Mouse (Mus musculus) forebrain, embryonic 16.5 days (tissue): ENCODE results near the gene Rps6kl1. TPM values are rescaled to one million over a fixed set of nuclear protein-coding genes. Genes with fewer than 3 reads are reported as not detected.

ENCODE experiments used
- ATAC-seq: fragments of 200-750 bp; cut with Nextera tagmentation; 2 replicates; pipeline ENCODE4 v1.8.0; 2017; ENCODE audit warnings: mild to moderate bottlenecking, moderate library complexity
- H3K27ac ChIP-seq: fragments of 300-500 bp; sonication (generic); 2 replicates; pipeline ENCODE4 v1.5.1; 2014; ENCODE audit warnings: low read length, control low read depth
- H3K27me3 ChIP-seq: fragments of 300-500 bp; sonication (generic); replicated peaks from 2 replicates; pipeline ENCODE4 v1.6.1; 2014; ENCODE audit warnings: low read length; ENCODE audit not compliant: control insufficient read depth, insufficient read depth
- H3K36me3 ChIP-seq: fragments of 300-500 bp; sonication (generic); 2 replicates; pipeline ENCODE4 v1.6.1; 2014; ENCODE audit not compliant: control insufficient read depth, insufficient read depth
- H3K4me1 ChIP-seq: fragments of 300-500 bp; sonication (generic); replicated peaks from 2 replicates; pipeline ENCODE4 v1.6.1; 2014; ENCODE audit warnings: low read length; ENCODE audit not compliant: control insufficient read depth, insufficient read depth
- H3K4me2 ChIP-seq: fragments of 300-500 bp; sonication (generic); 2 replicates; pipeline ENCODE4 v1.6.1; 2014; ENCODE audit warnings: mild to moderate bottlenecking, low read length, control low read depth
- H3K4me3 ChIP-seq: fragments of 300-500 bp; sonication (generic); replicated peaks from 2 replicates; pipeline ENCODE4 v1.5.1; 2014; ENCODE audit warnings: mild to moderate bottlenecking, low read length, control low read depth
- H3K9ac ChIP-seq: fragments of 300-500 bp; sonication (generic); replicated peaks from 2 replicates; pipeline ENCODE4 v1.6.1; 2014; ENCODE audit warnings: low read depth, low read length, control low read depth
- H3K9me3 ChIP-seq: fragments of 300-500 bp; sonication (generic); 2 replicates; pipeline ENCODE4 v1.6.1; 2016; ENCODE audit warnings: low read length; ENCODE audit not compliant: control insufficient read depth
- WGBS: fragments of 180-500 bp; shearing (Covaris S2); extraction: QIAGEN DNeasy Blood & Tissue Kit; methylation state at CpG from one replicate; pipeline ENCODE4 v1.1.7; 2014; 5-methylcytosine and 5-hydroxymethylcytosine counted together
- polyA plus RNA-seq: library from polyadenylated mRNA; unstranded; fragments of >200 nt; fragmentation: Nextera tagmentation; extraction: Ambion mirVana; gene quantifications from 2 replicates; pipeline ENCODE4 v1.2.1, GENCODE M21; 2015

The Rps6kl1 gene
- polyA plus RNA-seq, 1 experiment from 2014 or later: 30.8 TPM

- Histone ChIP-seq H3K27me3 (no peaks in the 10 kb centered on the region), H3K4me2 (no peak overlapping the region), H3K9me3 (no peaks in the 10 kb centered on the region), H3K4me1 (no peaks in the 10 kb centered on the region), H3K4me3 (no peak overlapping the region), H3K9ac (no peak overlapping the region), H3K36me3 (peaks cover 35% of the 10 kb centered on the region), H3K27ac (no peak overlapping the region; the same call in 1 of the 2 replicates)
- ATAC-seq: no peak
- WGBS: 65% methylated on average over 9 of the region's 9 CpGs
Observed at GRCm38 (mm10) chr12:85121806-85122459, 29.1 kb downstream of the Rps6kl1 start.

GRCm38 (mm10) chr12:85115678-85116077 is 35.4 kb downstream of the Rps6kl1 start:
- Histone ChIP-seq H3K4me2 (no peak overlapping the region), H3K36me3 (peaks cover 6% of the 10 kb centered on the region), H3K27ac (no peak overlapping the region), H3K9me3 (no peaks in the 10 kb centered on the region), H3K27me3 (no peaks in the 10 kb centered on the region), H3K9ac (no peak overlapping the region), H3K4me1 (peaks cover 20% of the 10 kb centered on the region), H3K4me3 (no peak overlapping the region)
- no peak for ATAC-seq
- 52% methylated on average over 7 of the region's 7 CpGs for WGBS

- Histone ChIP-seq H3K27me3 (no peaks in the 10 kb centered on the region), H3K4me3 (no peak overlapping the region), H3K4me1 (peaks cover 27% of the 10 kb centered on the region), H3K4me2 (no peak overlapping the region), H3K36me3 (peaks cover under 1% of the 10 kb centered on the region; the same call in 1 of the 2 replicates), H3K27ac (no peak overlapping the region), H3K9me3 (no peaks in the 10 kb centered on the region), H3K9ac (no peak overlapping the region)
- 95% methylated on average over 3 of the region's 3 CpGs for WGBS
- no peak for ATAC-seq
Observed at GRCm38 (mm10) chr12:85113917-85114316, 37.1 kb downstream of the Rps6kl1 start.

DNA sequence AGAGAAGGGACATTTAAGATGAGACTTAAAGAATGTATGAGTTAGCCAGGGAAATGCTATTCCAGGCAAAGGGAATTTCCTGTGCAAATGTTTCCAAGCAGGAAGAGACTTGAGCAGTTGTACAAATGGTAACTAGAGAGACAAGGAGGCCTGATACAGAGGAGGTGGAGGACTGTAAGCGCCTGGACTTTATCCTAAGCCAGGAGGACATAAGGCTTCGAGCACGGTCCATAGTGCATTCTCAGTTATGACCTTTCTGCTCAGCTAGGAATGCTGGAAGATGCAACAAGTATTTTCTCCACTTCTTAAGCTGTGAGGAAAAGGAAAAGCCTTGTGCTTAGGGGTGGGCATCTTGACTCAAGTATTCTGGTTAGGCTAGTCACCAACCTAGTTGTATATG is 37.7 kb downstream of the Rps6kl1 start:
- Histone ChIP-seq H3K4me2 (no peak overlapping the region), H3K27me3 (no peaks in the 10 kb centered on the region), H3K4me3 (no peak overlapping the region), H3K9me3 (no peaks in the 10 kb centered on the region), H3K36me3 (no peaks in the 10 kb centered on the region), H3K27ac (no peak overlapping the region), H3K9ac (no peak overlapping the region), H3K4me1 (peaks cover 27% of the 10 kb centered on the region)
- 94% methylated on average over 3 of the region's 3 CpGs for WGBS
- no peak for ATAC-seq

GRCm38 (mm10) chr12:85112550-85113251 is 38.4 kb downstream of the Rps6kl1 start:
- Histone ChIP-seq H3K4me2 (no peak overlapping the region), H3K27me3 (no peaks in the 10 kb centered on the region), H3K9ac (no peak overlapping the region), H3K4me3 (no peak overlapping the region), H3K9me3 (no peaks in the 10 kb centered on the region), H3K4me1 (peaks cover 27% of the 10 kb centered on the region), H3K36me3 (no peaks in the 10 kb centered on the region), H3K27ac (no peak overlapping the region)
- ATAC-seq: no peak
- 89% methylated on average over 7 of the region's 7 CpGs for WGBS

DNA sequence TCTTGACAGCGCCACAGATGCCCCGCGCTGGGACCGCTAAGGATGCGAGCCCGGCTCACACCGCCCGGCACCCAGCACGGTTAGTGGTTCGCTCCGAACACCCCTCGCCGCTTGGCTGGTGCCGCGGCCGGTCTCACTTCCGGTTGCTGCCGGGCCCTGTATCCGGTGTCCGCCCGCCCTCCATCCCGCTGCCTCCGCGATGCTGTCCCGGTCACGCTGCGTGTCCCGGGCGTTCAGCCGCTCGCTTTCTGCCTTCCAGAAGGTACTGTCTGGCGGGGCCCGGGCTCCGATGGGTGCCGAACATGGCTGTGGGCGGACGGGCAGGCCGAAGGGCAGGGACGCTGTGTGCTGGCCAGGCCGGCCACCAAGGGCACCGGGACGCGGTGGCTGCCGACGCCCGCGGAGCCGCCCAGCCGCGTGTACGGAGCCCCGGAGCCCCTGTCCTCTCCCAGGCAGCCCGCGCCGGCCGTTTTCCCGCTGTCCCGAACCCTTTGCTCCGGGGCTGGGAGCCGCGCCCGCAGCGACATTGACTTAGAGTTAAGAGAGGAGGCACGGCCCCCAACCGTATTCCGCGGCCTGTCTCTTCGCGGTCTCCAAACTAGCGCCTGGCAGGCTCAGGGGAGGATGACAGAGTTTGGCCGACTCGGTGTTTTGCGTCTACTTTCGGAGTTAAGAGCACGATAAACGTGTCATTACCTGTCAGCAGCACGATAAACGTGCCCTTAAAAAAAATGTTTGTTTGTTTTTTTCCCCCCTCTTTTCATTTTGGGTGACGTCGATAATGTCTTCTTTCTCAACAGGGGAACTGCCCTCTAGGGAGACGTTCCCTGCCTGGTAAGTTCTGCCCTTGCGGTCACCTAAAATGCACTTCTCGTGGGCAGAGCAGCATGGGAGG is 40.1 kb downstream of the Rps6kl1 start, which contains the start of the genes Prox2 and Dlst:
Gene Prox2 (minus strand): TSS at position 62 of the 895 bp plus-strand sequence.
Gene Dlst (plus strand): TSS at position 136 of the 895 bp plus-strand sequence.
- peaks cover 27% of the 10 kb centered on the region for H3K4me1 ChIP-seq
- no peaks in the 10 kb centered on the region for H3K9me3 ChIP-seq
- no peaks in the 10 kb centered on the region for H3K27me3 ChIP-seq
- WGBS: under 1% methylated on average over 82 of the region's 83 CpGs
- H3K4me3 ChIP-seq: peak within 1 kb of the TSS; percentile 76
- ATAC-seq: peak; percentile 99
- no peaks in the 10 kb centered on the region for H3K36me3 ChIP-seq
- H3K9ac ChIP-seq: peak within 1 kb of the TSS; percentile 90
- peak within 1 kb of the TSS; percentile 66 for H3K27ac ChIP-seq
- peak within 1 kb of the TSS; percentile 78 for H3K4me2 ChIP-seq

DNA sequence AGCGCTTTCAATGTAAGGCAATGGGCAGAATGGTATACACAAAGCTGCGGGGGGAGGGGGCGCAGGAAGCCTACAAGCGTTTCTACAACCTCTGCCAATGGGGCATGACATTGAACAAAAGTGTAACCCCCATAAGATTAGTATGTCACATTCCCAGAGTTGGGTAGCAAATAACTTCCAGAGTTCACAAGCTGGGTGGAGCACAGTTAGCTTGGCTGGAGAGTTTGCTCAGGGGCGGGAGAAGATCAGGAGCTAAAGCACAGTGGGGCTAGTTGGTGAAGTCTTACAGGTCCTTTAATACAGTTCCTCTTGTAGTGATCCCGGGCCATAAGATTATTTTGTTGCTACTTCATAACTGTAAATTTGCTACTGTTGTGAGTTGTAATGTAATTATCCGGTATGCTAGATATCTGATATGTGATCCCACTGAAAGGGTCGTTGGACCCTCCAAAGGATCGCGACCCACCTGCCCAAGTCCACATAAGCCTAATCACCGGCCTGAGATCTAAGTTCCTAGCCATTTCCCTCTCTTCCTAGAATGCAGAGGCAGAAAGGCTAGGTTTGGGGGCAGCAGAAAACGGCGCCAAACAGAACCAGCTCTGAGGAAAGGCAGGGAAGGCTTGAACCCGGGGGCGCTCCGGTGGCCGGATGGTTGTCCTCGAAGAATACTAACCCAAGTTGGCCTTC is 40.9 kb downstream of the Rps6kl1 start:
- ATAC-seq: peak; percentile 13; the same call in 1 of the 2 replicates
- H3K4me3 ChIP-seq: peak overlapping the region; percentile 76
- WGBS: 12% methylated on average over 18 of the region's 18 CpGs

GRCm38 (mm10) chr12:85109426-85109825 is 41.6 kb downstream of the Rps6kl1 start:
- H3K9me3 ChIP-seq: no peaks in the 10 kb centered on the region
- H3K4me3 ChIP-seq: no peak overlapping the region
- H3K27me3 ChIP-seq: no peaks in the 10 kb centered on the region
- no peaks in the 10 kb centered on the region for H3K36me3 ChIP-seq
- H3K4me1 ChIP-seq: peaks cover 27% of the 10 kb centered on the region
- no peak overlapping the region for H3K27ac ChIP-seq
- no peak overlapping the region for H3K9ac ChIP-seq
- 24% methylated on average over 4 of the region's 4 CpGs for WGBS
- no peak for ATAC-seq
- no peak overlapping the region for H3K4me2 ChIP-seq

More for the DNA sequence above, 40.9 kb downstream of the Rps6kl1 start:
- H3K27ac ChIP-seq: peak overlapping the region; percentile 66
- H3K36me3 ChIP-seq: no peaks in the 10 kb centered on the region
- no peaks in the 10 kb centered on the region for H3K27me3 ChIP-seq
- no peaks in the 10 kb centered on the region for H3K9me3 ChIP-seq
- H3K4me2 ChIP-seq: peak overlapping the region; percentile 72
- peak overlapping the region; percentile 90 for H3K9ac ChIP-seq
- H3K4me1 ChIP-seq: peaks cover 27% of the 10 kb centered on the region
